Mouse (Mus musculus) inflammation-experienced regulatory T-cells, adult 16 weeks (primary cell): ENCODE results near the gene Uhrf1bp1. TPM values are rescaled to one million over a fixed set of nuclear protein-coding genes. Genes with fewer than 3 reads are reported as not detected.

Experiments used
- polyA plus RNA-seq: library from polyadenylated mRNA; unstranded; fragments of 100-300 nt; shearing (Covaris generic); gene quantifications from one replicate; pipeline ENCODE4 v1.2.1, GENCODE M21; 2017

Gene Uhrf1bp1
- 3.3 TPM for polyA plus RNA-seq

DNA sequence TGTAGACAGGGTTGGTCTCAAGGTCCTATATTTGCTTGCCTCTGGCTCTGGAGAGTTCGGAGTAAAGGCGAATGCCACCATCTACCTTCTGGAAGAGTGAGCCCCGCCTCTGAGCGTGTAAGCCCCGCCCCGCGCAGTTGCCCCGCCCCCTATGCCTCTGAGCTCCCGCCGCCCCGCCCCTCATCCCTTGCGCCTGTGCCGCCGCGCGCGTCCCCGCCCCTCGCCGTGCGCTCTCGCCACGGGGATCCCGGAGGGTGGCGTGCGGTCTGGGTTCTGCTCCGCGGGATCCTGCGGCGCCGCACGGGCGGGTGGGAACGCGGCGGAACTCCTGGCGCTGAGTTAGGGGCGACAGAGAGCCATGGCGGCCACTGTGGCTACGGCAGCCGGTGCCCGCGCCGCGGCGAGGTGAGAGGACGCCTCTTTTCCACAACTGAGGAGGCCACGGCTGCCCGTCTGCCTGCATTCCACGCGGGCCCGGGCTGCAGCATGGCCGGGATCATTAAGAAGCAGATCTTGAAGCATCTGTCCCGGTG lies at the start of gene Uhrf1bp1:
Uhrf1bp1 (plus strand) TSS at position 177 of the 533 bp plus-strand sequence.

DNA sequence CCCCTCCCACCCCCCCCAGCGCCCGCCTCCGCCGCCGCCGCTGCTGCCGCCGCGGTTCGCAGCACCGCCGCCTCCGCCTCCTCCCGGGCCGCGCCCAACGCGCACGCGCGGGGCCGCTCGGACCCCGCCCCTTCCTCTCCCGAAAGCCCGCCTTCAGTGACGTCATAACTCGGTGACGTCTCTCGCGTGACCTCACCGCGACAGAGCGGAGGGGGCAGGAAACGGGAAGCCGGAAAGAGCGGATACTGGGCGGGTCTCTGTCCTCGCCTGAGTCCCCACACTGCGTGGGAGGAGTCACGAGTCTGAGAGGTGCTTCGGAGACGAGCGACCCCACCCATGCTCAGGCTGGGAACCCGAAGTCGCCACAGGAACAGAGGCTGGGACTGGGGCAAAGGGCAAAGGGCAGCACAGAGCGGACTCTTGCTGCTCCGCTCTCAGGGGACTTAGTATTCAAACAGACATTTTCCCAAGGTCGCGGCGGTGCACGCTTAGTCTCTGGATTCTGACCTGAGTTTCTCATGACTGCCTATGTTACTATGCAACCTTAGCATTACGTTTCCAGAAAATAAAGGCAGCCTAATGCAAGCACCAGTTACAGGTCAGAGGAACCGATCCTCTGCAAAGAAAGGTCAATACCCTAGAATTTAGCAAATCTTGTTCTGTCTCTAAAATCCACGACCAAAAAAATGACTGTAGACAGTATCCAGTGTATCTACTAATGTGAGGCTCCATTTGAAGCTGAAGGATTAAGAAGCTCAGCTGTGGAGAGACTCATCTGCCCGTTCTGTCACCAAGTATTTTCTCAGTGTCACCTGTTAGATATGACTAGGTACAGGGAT lies 35.5 kb upstream of the Uhrf1bp1 start, which contains the start of gene D17Wsu92e:
D17Wsu92e (minus strand) TSS at position 81 of the 839 bp plus-strand sequence.

DNA sequence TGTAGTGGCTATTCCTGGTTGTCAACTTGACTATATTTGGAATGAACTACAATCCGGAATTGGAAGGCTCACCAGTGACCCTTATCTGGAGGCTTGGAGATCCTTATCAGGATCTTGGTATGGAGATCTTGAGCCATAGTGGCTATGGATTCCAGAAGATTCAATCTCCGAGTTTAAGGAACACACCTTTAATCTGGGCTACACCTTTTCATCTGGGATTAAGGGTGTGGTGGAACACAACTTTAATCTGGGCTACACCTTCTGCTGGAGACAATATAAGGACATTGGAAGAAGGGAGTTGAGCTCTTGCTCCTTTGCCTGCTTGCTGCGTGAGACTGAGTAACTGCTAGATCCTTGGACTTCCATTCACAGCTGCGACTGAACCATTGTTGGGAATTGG lies 18.4 kb upstream of the Uhrf1bp1 start, which contains the start of gene Snrpc:
Snrpc (plus strand) TSS at position 301 of the 400 bp plus-strand sequence.

DNA sequence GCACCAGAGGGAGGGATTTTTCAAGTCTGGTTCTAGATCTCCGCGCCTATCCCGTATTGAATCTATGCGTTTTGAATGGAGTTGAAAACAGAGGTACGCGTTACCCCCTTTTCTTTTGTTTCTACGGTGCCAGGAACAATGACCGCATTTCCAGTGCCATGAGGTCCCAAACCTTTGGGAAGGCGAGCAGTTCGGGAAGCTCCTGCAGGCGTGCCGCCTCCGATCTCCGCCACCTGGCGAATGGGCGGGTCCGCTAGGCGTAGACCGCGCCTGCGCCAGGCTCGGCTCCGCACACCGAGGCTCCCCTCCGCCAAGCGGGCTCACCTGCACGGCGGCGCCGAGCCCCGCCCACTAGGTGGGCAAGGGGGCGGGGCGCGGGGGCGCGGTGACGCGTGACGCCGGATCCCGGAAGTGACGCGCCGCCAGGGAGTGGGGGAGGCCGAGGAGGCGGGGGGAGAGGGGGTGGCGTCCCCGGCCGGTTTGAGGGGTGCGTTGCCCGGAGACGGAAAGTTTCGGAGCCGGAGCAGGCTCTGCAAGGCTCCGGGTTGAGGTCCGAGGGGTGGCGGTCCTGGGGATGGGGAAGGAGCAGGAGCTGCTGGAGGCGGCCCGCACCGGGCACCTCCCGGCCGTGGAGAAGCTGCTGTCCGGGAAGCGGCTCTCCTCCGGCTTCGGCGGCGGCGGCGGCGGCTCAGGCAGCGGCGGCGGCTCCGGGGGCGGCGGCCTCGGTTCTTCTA lies 52.8 kb downstream of the Uhrf1bp1 start, which contains the start of gene Anks1:
Anks1 (plus strand) TSS at position 419 of the 734 bp plus-strand sequence.

DNA sequence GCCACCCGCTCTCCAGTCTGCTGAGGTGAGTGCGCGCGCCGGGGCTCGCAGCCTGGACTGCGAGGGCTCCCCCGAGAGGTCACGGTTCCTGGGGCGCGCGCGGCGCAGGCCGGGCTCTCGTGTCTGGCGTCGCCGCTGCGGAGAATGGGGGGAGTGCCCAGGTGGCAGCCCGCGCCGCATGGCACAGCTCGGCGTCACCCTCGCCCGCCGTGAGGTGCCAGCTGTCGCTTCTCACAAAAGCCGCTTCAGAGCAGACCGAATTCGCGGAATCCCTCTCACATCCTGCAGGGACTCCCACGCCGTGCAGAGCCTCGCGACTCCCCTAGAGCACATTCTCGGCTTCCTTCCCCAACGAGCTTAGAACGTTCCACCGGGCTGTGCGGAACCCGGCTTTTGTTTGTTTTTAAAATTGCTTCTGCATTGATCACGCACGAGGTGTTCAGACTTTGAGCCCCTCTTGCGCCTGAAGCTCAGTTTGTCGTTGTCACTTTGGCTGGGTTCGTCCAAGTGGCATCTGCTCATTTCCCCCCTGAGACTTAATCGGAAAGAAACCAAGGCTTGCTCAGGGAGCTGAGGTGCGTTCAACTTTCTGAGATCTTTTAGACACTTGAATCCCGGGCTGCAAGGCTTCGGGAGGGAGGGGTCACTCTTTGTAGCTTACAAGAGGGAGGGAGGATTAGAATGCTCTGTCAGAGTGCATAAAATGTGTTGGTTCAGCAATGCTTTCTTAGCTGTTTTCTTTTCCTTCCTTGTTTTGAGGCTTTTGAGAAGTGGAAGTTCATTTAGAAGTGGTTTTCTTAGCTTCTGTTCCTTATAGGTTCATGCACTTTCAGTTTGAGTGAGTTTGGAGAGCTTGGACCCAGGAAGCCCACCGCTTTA lies 53.6 kb downstream of the Uhrf1bp1 start, which contains the start of gene Taf11:
Taf11 (minus strand) TSS at position 223 of the 879 bp plus-strand sequence.

Other genes starting within 250 kb of the Uhrf1bp1 start
- gene Nudt3, start 232.9 kb upstream of the Uhrf1bp1 start, polyA plus RNA-seq = 13.1 TPM
- gene RPS10-NUDT3, start 221.2 kb upstream of the Uhrf1bp1 start, polyA plus RNA-seq = not detected
- 1,008 TPM for gene Rps10, start 219.8 kb upstream of the Uhrf1bp1 start, polyA plus RNA-seq
- 77.6 TPM for gene Pacsin1, start 200.9 kb upstream of the Uhrf1bp1 start, polyA plus RNA-seq
- gene Spdef, start 127.5 kb upstream of the Uhrf1bp1 start, polyA plus RNA-seq = not detected
- 6.3 TPM for gene D17Wsu92e, start 35.8 kb upstream of the Uhrf1bp1 start, polyA plus RNA-seq
- 193 TPM for gene Snrpc, start 18.3 kb upstream of the Uhrf1bp1 start, polyA plus RNA-seq
- 8.9 TPM for gene Anks1, start 52.9 kb downstream of the Uhrf1bp1 start, polyA plus RNA-seq
- 48.3 TPM for gene Taf11, start 53.4 kb downstream of the Uhrf1bp1 start, polyA plus RNA-seq
- gene Tcp11, start 224.2 kb downstream of the Uhrf1bp1 start, polyA plus RNA-seq = 1.1 TPM